Mouse (Mus musculus) hindbrain, embryonic 10.5 days (tissue): Measurements from ENCODE around the gene Cnfn. TPM values are rescaled to one million over a fixed set of nuclear protein-coding genes. Genes with fewer than 3 reads are reported as not detected.

Experiments
- DNase-seq: peaks from one replicate; pipeline ENCODE4 v3.0.0-alpha.2; 2017; ENCODE audit warnings: low spot score
- H3K27ac ChIP-seq: fragments of 300-500 bp; sonication (generic); 2 replicates; pipeline ENCODE4 v1.5.1; 2016; ENCODE audit warnings: mild to moderate bottlenecking, moderate library complexity
- H3K27me3 ChIP-seq: fragments of 300-500 bp; sonication (generic); 2 replicates; pipeline ENCODE4 v1.6.1; 2016; ENCODE audit warnings: mild to moderate bottlenecking; ENCODE audit not compliant: poor library complexity, insufficient read depth, severe bottlenecking
- H3K36me3 ChIP-seq: fragments of 300-500 bp; sonication (generic); 2 replicates; pipeline ENCODE4 v1.6.1; 2016; ENCODE audit warnings: mild to moderate bottlenecking, moderate library complexity
- H3K4me1 ChIP-seq: fragments of 300-500 bp; sonication (generic); replicated peaks from 2 replicates; pipeline ENCODE4 v1.6.1; 2016; ENCODE audit warnings: mild to moderate bottlenecking
- H3K4me3 ChIP-seq: fragments of 300-500 bp; sonication (generic); 2 replicates; pipeline ENCODE4 v1.5.1; 2016; ENCODE audit warnings: mild to moderate bottlenecking, moderate library complexity
- H3K9me3 ChIP-seq: fragments of 300-500 bp; sonication (generic); 2 replicates; pipeline ENCODE4 v1.6.1; 2016; ENCODE audit warnings: mild to moderate bottlenecking, moderate library complexity
- WGBS: fragments of 180-500 bp; shearing (Covaris S2); methylation state at CpG from one replicate; pipeline ENCODE4 v1.1.7; 2016; 5-methylcytosine and 5-hydroxymethylcytosine counted together
- polyA plus RNA-seq: library from polyadenylated mRNA; unstranded; fragments of >200 nt; fragmentation: Nextera tagmentation; extraction: Ambion mirVana; gene quantifications from 2 replicates; pipeline ENCODE4 v1.2.1, GENCODE M21; 2016

Gene Cnfn
- polyA plus RNA-seq, 1 experiment from 2014 or later, result not detected

DNA sequence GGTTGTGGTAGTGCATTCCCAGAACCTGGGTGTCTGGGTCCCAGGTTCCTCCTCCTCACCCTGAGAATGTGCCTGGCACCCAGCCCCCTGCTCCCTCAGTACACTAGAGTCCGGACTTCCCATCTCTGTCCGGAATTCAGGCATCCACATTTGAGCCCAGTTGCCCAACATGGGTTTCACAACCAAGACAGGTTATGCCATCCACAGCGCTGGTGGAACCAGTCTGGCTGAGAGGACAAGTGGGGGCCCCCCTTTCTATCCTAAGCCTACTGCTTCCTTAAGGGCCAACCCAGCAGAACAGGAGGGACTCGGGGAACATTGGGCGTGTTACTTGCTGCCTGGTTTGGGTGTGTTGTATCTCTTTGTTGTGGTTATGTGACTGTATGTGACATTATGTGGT, 2.9 kb upstream of the Cnfn start:
- Histone ChIP-seq H3K4me3 (no peak overlapping the region), H3K4me1 (peaks cover 27% of the 10 kb centered on the region), H3K27ac (no peak overlapping the region), H3K36me3 (no peaks in the 10 kb centered on the region), H3K27me3 (peaks cover 58% of the 10 kb centered on the region), H3K9me3 (no peaks in the 10 kb centered on the region)
- WGBS, result 90% methylated on average over 5 of the region's 5 CpGs
- DNase-seq, result no peak

DNA sequence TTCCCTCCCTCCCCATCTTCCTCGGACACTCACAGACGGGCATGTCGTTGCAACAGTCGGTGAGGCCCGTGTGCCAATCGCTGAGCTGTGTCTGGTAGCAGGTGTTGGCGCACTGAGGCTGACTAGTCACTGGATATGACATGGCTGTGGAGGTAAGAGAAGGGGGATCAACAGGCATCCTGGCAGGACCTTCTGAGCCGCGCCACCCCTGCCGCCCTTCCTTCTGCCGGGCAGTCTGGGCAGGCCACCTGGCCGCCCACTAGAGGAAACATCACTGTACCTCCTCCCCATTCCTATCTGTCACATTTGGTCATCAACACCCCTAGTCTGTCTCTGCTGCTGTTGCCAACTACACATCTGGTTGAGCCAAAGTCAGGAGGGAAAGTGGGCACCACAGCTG, 1.2 kb downstream of the Cnfn start:
- no peak for DNase-seq
- Histone ChIP-seq H3K27me3 (peaks cover 62% of the 10 kb centered on the region), H3K4me1 (peaks cover 48% of the 10 kb centered on the region), H3K36me3 (peaks cover 16% of the 10 kb centered on the region), H3K9me3 (no peaks in the 10 kb centered on the region), H3K27ac (no peak overlapping the region), H3K4me3 (peak overlapping the region; percentile 25; the same call in 1 of the 2 replicates)
- WGBS, result 22% methylated on average over 12 of the region's 12 CpGs

DNA sequence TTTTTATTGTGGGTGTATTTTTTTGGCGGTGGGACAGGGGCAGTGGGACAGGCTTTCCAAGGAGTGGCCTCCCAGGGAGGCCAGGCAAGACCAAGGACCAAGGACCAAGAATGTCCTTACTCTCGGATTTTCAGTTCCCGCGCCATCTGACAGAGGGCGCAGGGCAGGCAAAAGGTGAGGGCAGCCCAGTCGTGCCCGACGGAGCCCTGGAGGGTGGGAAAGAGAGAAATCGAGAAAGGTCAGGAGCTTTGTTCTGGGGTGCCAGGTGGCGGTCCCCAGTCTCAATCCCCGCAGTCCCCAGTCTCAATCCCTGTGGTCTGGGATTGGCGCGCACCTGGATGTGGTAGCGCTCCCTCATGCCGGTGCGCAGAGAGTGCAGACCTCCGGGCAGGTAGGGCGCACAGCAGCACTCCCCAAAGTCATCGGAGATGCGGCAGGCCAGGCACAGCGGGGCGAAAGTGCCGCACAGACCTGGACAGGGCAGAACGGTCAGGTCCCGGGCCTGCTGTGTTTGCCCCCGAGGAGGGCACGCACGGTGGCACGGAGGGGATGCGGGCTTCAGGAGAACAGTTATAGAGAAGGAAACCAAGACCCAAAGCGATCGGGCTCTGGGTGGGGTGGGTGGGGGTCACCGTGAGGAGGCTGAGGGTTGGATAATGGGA, 1.8 kb downstream of the Cnfn start:
- 3% methylated on average over 33 of the region's 33 CpGs for WGBS
- Histone ChIP-seq H3K36me3 (peaks cover 22% of the 10 kb centered on the region), H3K27me3 (peaks cover 62% of the 10 kb centered on the region), H3K4me1 (peaks cover 48% of the 10 kb centered on the region), H3K27ac (no peak overlapping the region), H3K4me3 (peak overlapping the region; percentile 25), H3K9me3 (no peaks in the 10 kb centered on the region)
- DNase-seq, result no peak

DNA sequence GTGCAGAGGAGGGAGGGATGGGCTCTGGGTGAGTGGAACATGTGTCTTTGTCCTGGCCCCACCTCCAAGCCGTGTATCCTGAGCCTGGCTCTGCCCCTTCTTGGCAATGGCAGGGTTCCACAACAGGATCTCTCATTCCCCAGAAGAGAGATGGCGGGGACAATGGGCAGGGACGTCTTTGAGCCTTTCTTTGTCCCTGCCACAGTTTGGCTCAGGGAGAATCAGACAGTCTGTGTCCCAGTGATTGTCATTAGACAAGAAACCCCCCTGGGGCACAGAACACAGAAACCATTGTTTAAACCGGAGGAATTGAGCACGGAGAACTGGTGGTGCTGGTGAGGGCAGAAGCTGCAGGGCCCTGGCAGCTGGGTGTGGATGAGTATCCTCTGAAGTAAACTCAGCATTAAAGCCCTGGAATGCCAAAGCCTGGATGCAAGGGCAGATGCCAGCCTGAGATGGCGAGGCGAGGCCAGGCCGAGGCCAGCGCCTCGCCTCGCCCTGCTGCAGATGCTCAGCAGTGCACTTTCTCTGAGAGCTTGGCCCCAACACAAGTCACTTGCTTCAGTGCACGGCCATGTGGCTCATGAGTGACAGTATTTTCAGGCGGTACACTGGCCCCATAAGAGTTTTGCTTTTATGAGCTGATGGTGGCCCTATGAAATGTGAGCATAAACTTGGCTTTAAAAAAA, 3.4 kb downstream of the Cnfn start:
- peaks cover 62% of the 10 kb centered on the region for H3K27me3 ChIP-seq

DNA sequence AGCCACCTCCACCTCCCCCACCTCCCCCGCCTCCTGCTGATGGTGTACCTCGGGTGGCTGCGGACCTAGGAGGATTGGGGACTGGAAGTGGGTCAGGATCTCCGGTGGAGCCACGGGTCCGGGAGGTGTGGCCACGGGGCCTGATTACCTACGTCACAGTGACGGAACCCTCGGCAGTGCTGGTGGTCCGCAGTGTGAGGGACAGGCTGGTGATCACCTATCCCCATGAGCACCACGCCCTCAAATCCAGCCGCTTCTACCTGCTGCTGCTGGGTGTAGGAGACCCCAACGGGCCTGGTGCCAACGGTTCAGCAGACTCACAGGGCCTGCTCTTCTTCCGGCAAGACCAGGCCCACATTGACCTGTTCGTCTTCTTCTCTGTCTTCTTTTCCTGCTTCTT, 5.9 kb downstream of the Cnfn start:
- Histone ChIP-seq H3K4me1 (peaks cover 57% of the 10 kb centered on the region), H3K27ac (no peak overlapping the region), H3K9me3 (no peaks in the 10 kb centered on the region), H3K4me3 (no peak overlapping the region), H3K36me3 (peaks cover 63% of the 10 kb centered on the region), H3K27me3 (peaks cover 40% of the 10 kb centered on the region)
- DNase-seq, result no peak
- WGBS, result 94% methylated on average over 17 of the region's 17 CpGs

More for the DNA sequence above, 3.4 kb downstream of the Cnfn start:
- peak; percentile 58 for DNase-seq
- H3K27ac ChIP-seq, result peak overlapping the region; percentile 80
- peak overlapping the region; percentile 16; the same call in 1 of the 2 replicates for H3K4me3 ChIP-seq
- peaks cover 48% of the 10 kb centered on the region for H3K4me1 ChIP-seq
- no peaks in the 10 kb centered on the region for H3K9me3 ChIP-seq
- peaks cover 38% of the 10 kb centered on the region for H3K36me3 ChIP-seq
- WGBS, result 16% methylated on average over 13 of the region's 13 CpGs

DNA sequence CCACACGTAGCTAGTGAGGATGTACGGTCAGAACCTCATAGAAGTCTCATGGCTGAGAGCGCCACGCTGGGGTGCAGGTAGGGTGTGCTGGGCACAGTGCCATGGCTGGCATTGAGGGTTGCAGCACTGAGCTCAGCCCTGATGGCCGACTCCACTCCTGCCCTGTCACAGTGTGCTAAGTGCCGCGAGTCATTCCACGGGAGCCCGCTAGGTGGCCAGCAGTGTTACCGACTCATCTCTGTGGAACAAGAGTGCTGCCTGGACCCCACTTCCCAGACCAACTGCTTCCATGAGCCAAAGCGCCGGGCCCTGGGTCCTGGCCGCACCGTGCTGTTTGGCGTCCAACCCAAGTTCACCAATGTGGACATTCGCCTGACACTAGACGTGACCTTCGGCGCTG, 6.4 kb downstream of the Cnfn start:
- H3K4me1 ChIP-seq, result peaks cover 60% of the 10 kb centered on the region
- no peak for DNase-seq

DNA sequence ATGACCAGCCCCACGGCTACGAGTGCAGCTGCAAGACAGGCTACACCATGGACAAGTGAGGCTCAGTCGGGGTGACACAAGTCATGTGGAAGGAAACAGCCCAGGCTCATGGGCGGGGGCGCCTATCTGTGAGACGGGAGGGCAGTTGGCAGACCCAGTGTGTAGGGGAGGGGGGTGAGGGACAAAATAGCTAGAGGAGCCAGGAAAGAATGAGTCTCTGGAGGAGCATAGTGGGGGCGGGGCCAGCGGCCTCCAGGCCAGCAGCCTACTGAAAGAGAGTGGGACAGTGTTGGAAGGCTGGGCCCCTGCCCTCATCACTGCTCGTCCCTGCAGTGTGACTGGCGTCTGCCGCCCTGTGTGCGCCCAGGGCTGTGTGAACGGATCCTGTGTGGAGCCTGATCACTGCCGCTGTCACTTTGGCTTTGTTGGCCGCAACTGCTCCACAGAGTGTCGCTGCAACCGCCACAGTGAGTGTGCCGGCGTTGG, 10.8 kb downstream of the Cnfn start:
- H3K9me3 ChIP-seq, result no peaks in the 10 kb centered on the region
- no peaks in the 10 kb centered on the region for H3K27me3 ChIP-seq
- peak overlapping the region; percentile 83 for H3K27ac ChIP-seq
- H3K4me3 ChIP-seq, result peak overlapping the region; percentile 24
- DNase-seq, result peak; percentile 67
- 58% methylated on average over 19 of the region's 19 CpGs for WGBS
- peaks cover 24% of the 10 kb centered on the region for H3K4me1 ChIP-seq
- H3K36me3 ChIP-seq, result peaks cover 98% of the 10 kb centered on the region

More for the DNA sequence above, 6.4 kb downstream of the Cnfn start:
- no peak overlapping the region for H3K4me3 ChIP-seq
- H3K27me3 ChIP-seq, result peaks cover 35% of the 10 kb centered on the region
- H3K9me3 ChIP-seq, result no peaks in the 10 kb centered on the region
- 89% methylated on average over 19 of the region's 19 CpGs for WGBS
- peaks cover 68% of the 10 kb centered on the region for H3K36me3 ChIP-seq
- no peak overlapping the region for H3K27ac ChIP-seq

DNA sequence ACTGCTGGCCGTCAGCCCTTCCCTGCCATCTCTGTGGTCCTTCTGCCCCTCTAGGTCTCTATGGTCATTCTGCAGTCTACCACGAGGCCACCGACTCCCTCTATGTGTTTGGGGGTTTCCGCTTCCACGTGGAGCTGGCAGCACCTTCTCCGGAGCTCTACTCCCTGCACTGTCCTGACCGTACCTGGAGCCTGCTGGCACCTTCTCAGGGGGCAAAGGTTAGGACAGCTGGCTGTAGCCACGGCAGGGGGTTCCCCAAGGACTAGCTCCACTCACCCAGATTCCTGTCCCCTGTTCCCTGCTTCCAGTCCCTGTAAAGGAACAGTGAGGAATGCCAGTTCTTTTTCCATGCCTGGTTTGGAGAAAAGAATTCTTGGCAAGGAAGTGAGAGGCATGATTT, 20.7 kb downstream of the Cnfn start:
- no peak for DNase-seq
- Histone ChIP-seq H3K4me3 (no peak overlapping the region), H3K36me3 (peaks cover 97% of the 10 kb centered on the region), H3K4me1 (no peaks in the 10 kb centered on the region), H3K27me3 (no peaks in the 10 kb centered on the region), H3K9me3 (peaks cover 22% of the 10 kb centered on the region), H3K27ac (no peak overlapping the region)
- WGBS, result 87% methylated on average over 8 of the region's 8 CpGs

DNA sequence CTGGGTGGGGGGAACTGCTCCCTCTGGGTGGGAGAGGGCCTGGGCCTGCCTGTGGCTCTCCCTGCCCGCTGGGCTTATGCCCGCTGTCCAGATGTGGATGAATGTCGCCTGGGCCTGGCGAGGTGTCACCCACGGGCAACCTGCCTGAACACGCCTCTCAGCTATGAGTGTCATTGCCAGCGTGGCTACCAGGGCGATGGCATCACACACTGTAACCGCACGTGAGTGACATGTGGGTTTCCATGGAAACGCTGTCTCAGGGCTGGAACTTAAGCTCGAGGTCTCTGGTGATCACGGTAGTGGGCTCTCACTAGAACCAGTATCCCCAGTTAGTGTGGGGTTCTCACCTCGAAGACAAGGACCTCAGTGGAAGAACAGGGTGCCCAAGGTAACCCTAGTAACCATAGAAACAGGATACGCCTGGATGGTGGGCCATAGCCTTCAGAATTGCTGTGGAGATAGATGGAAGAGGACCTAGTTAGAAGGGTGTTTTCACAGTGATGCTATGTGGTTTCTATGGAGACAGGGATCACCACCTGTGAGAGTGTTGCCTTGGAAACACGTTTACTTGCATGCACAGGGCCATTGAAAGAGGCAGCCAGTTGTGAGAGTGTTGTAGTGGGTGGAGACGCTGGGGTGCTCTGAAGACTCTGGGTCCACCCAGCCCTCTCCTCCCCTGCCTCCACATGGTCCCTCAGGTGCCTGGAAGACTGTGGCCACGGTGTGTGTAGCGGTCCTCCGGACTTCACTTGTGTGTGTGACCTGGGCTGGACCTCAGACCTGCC, 28.3 kb downstream of the Cnfn start:
- peaks cover 89% of the 10 kb centered on the region for H3K36me3 ChIP-seq
- WGBS, result 82% methylated on average over 20 of the region's 20 CpGs
- H3K9me3 ChIP-seq, result peaks cover 5% of the 10 kb centered on the region; the same call in 1 of the 2 replicates
- no peaks in the 10 kb centered on the region for H3K27me3 ChIP-seq
- no peak for DNase-seq
- no peaks in the 10 kb centered on the region; the same call in 1 of the 2 replicates for H3K4me1 ChIP-seq
- no peak overlapping the region for H3K4me3 ChIP-seq
- no peak overlapping the region for H3K27ac ChIP-seq

DNA sequence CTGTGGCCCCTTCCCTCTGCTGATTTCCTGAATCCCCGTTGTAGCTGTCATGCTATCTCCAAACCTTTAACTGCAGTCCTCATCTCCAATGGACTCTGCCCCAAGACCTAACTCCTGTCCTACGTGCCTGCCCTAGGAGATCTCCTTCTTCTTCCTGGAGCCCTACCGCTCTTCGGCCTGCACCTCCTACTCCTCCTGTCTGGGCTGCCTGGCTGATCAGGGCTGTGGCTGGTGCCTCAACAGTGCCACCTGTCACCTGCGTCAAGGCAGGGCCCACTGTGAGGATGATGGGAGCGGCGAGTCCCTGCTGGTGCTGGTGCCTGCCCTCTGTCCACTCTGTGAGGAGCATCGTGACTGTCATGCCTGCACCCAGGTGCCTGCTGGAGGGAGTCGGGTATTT, 30.2 kb downstream of the Cnfn start:
- no peak for DNase-seq
- H3K27ac ChIP-seq, result no peak overlapping the region
- H3K4me1 ChIP-seq, result no peaks in the 10 kb centered on the region; the same call in 1 of the 2 replicates
- no peaks in the 10 kb centered on the region for H3K27me3 ChIP-seq
- H3K36me3 ChIP-seq, result peaks cover 91% of the 10 kb centered on the region
- WGBS, result 90% methylated on average over 9 of the region's 9 CpGs
- H3K9me3 ChIP-seq, result peaks cover 5% of the 10 kb centered on the region; the same call in 1 of the 2 replicates
- no peak overlapping the region for H3K4me3 ChIP-seq

DNA sequence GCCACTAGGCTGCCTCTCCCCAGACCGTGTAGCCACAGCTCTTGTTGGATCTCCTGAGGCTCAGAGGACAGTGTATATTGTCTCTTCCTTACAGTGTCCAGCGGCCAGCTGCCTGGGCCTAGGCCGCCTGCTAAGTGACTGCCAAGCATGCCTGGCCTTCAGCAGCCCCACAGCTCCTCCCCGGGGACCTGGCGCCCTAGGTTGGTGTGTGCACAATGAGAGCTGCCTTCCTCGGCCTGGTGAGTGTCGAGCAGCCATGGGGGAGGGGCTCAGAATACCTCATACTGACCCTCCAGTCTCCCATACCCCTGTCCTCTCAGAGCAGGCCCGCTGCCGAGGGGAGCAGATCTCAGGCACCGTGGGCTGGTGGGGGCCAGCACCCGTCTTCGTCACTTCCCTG, 35.1 kb downstream of the Cnfn start:
- 82% methylated on average over 12 of the region's 12 CpGs for WGBS

DNA sequence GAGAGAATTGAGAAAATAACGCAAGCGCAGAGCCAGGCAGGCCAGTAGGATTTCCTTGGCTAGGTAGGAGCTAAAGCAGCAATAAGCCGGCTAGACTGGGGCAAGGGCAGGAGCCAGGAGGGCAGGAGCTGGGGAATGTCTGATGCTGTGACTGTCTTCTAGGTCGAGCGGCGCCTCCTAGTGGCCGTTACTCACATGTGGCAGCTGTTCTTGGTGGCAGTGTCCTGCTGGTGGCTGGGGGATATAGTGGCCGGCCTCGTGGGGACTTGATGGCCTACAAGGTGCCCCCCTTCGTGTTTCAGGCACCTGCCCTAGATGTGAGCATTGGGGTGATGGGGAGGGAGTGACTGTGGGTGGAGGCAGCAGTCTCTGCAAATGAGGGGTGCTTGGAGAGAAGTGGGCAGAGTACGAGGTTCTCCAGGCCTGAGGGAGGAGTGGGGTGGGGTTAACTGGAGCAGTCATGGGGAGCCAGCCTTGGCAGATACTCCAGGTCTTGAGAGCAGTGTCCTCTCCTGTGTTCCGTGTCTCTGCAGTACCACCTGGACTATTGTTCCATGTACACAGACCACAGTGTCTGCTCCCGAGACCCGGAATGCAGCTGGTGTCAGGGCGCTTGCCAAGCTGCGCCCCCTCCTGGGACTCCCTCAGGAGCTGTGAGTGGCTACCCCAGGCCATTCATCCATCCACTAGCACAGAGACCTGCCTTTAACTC, 35.8 kb downstream of the Cnfn start:
- no peak overlapping the region for H3K27ac ChIP-seq
- no peak overlapping the region for H3K4me3 ChIP-seq
- no peaks in the 10 kb centered on the region for H3K4me1 ChIP-seq
- peaks cover 5% of the 10 kb centered on the region; the same call in 1 of the 2 replicates for H3K9me3 ChIP-seq
- 38% methylated on average over 16 of the region's 16 CpGs for WGBS
- peaks cover 86% of the 10 kb centered on the region for H3K36me3 ChIP-seq
- DNase-seq, result peak; percentile 81
- H3K27me3 ChIP-seq, result no peaks in the 10 kb centered on the region

More for the DNA sequence above, 35.1 kb downstream of the Cnfn start:
- H3K36me3 ChIP-seq, result peaks cover 89% of the 10 kb centered on the region
- no peak overlapping the region for H3K27ac ChIP-seq
- no peak overlapping the region for H3K4me3 ChIP-seq
- H3K27me3 ChIP-seq, result no peaks in the 10 kb centered on the region
- no peaks in the 10 kb centered on the region for H3K4me1 ChIP-seq
- peaks cover 5% of the 10 kb centered on the region; the same call in 1 of the 2 replicates for H3K9me3 ChIP-seq
- DNase-seq, result no peak
